18 mouse cellular contexts compared by ENCODE assay signal in the genomic region with DNA sequence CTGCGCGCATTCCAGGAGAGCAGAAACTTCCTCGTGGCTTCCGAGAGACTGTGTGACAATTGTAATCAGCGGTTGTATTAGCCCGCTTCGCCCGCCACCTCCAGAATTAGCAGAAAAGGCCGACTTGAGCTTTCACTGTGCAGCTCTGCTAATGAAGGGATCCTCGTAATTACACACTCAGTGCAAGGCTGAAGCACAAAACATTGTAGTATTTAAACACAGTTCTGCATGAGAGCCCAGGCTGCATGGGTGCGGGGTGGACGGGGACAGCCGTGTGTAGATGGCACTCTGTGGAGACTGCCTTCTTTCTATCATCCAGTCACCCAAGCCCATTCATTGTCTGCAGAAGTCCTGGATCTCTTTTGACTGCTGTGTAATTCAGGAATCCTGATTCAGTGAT.
DNase-seq lines count a peak whose midpoint lies in the region; ATAC-seq and TF ChIP-seq lines count a peak whose summit lies in the region.
"Had no signal": no experiment of that assay in that cellular context is flagged by ENCODE, and none has a peak within 500 bp of the region (broad histone marks: within the 10 kb centered on the region; RNA-seq: fewer than 3 reads in every experiment).

No protein-coding gene starts in this region.

- H3K9ac ChIP-seq in forebrain, embryonic 14.5 days (ENCODE audit: low read length), result no peak overlapping the region
- H3K9ac ChIP-seq in midbrain, embryonic 14.5 days (replicated peaks; ENCODE audit: low read length), result no peak overlapping the region
- H3K9ac ChIP-seq in midbrain, postnatal 0 days (replicated peaks; ENCODE audit: low read length, poor library complexity, severe bottlenecking), result no peak overlapping the region
- no peak overlapping the region for H3K9ac ChIP-seq in forebrain, postnatal 0 days
- H3K9ac ChIP-seq: embryonic facial prominence, embryonic 12.5 days; heart, embryonic 12.5 days; intestine, embryonic 15.5 days had no signal

- H3K9me3 ChIP-seq in forebrain, embryonic 14.5 days (replicated peaks; ENCODE audit: control insufficient read depth, low read length), result no peaks in the 10 kb centered on the region
- H3K9me3 ChIP-seq in forebrain, embryonic 10.5 days, result peaks cover 3% of the 10 kb centered on the region; the same call in 1 of the 2 replicates
- H3K9me3 ChIP-seq in midbrain, embryonic 14.5 days (ENCODE audit: control insufficient read depth, low read length), result no peaks in the 10 kb centered on the region
- no peaks in the 10 kb centered on the region for H3K9me3 ChIP-seq in midbrain, postnatal 0 days (ENCODE audit: low read length)
- H3K9me3 ChIP-seq in forebrain, postnatal 0 days (ENCODE audit: low read length), result no peaks in the 10 kb centered on the region
- H3K9me3 ChIP-seq: embryonic facial prominence, embryonic 12.5 days; heart, embryonic 12.5 days; intestine, embryonic 15.5 days had no signal

- no peak for ATAC-seq in forebrain, embryonic 14.5 days
- ATAC-seq in midbrain, embryonic 14.5 days (ENCODE audit: low FRiP score, low TSS enrichment), result no peak
- no peak for ATAC-seq in midbrain, postnatal 0 days (ENCODE audit: low FRiP score)
- ATAC-seq in forebrain, postnatal 0 days, result peak; percentile 21; the same call in 1 of the 2 replicates
- ATAC-seq: intestine, embryonic 15.5 days had no signal

- 0 out of 2 replicates have a peak, but pooled peaks cover 2% of the 10 kb centered on the region for H3K4me1 ChIP-seq in forebrain, embryonic 14.5 days (ENCODE audit: control insufficient read depth, insufficient read depth, low read length)
- peaks cover 26% of the 10 kb centered on the region for H3K4me1 ChIP-seq in forebrain, embryonic 10.5 days
- 0 out of 2 replicates have a peak, but pooled peaks cover 6% of the 10 kb centered on the region for H3K4me1 ChIP-seq in midbrain, embryonic 14.5 days (ENCODE audit: control insufficient read depth, insufficient read depth, low read length)
- no peaks in the 10 kb centered on the region for H3K4me1 ChIP-seq in midbrain, postnatal 0 days (ENCODE audit: insufficient read depth, low read length)
- H3K4me1 ChIP-seq in forebrain, postnatal 0 days (ENCODE audit: insufficient read depth), result no peaks in the 10 kb centered on the region
- H3K4me1 ChIP-seq: embryonic facial prominence, embryonic 12.5 days; intestine, embryonic 15.5 days had no signal

- 27% methylated on average over 13 of the region's 13 CpGs for WGBS in forebrain, embryonic 14.5 days
- WGBS in forebrain, embryonic 10.5 days, result 69% methylated on average over 13 of the region's 13 CpGs
- whole genome bisulfite sequencing in midbrain, embryonic 14.5 days, result 63% methylated on average over 13 of the region's 13 CpGs
- WGBS in midbrain, postnatal 0 days, result 63% methylated on average over 13 of the region's 13 CpGs
- 28% methylated on average over 13 of the region's 13 CpGs for WGBS in forebrain, postnatal 0 days

- TF ChIP-seq CTCF in midbrain, postnatal 0 days (IDR thresholded peaks at IDR 0.05), result no peak
- TF ChIP-seq CTCF in forebrain, postnatal 0 days (IDR thresholded peaks at IDR 0.05; ENCODE audit: low read depth), result no peak

- no peak overlapping the region for H3K4me2 ChIP-seq in forebrain, embryonic 14.5 days (ENCODE audit: low read length)
- H3K4me2 ChIP-seq in midbrain, embryonic 14.5 days (ENCODE audit: low read length), result no peak overlapping the region
- H3K4me2 ChIP-seq in midbrain, postnatal 0 days (ENCODE audit: low read depth, low read length, poor library complexity, severe bottlenecking), result no peak overlapping the region
- no peak overlapping the region for H3K4me2 ChIP-seq in forebrain, postnatal 0 days (ENCODE audit: low read depth)
- H3K4me2 ChIP-seq: embryonic facial prominence, embryonic 12.5 days; heart, embryonic 12.5 days; intestine, embryonic 15.5 days had no signal

- no peak overlapping the region for H3K4me3 ChIP-seq in forebrain, embryonic 14.5 days (ENCODE audit: low read depth, low read length)
- H3K4me3 ChIP-seq in forebrain, embryonic 10.5 days, result no peak overlapping the region
- no peak overlapping the region for H3K4me3 ChIP-seq in midbrain, embryonic 14.5 days (replicated peaks; ENCODE audit: low read depth, low read length)
- H3K4me3 ChIP-seq in midbrain, postnatal 0 days (ENCODE audit: low read depth, low read length), result no peak overlapping the region
- no peak overlapping the region for H3K4me3 ChIP-seq in forebrain, postnatal 0 days (ENCODE audit: low read depth, low read length)
- H3K4me3 ChIP-seq: embryonic facial prominence, embryonic 12.5 days; heart, embryonic 12.5 days; hindbrain, embryonic 10.5 days; intestine, embryonic 15.5 days had no signal

- H3K27me3 ChIP-seq in forebrain, embryonic 14.5 days (replicated peaks; ENCODE audit: control insufficient read depth, insufficient read depth, low read length), result no peaks in the 10 kb centered on the region
- no peaks in the 10 kb centered on the region for H3K27me3 ChIP-seq in forebrain, embryonic 10.5 days (ENCODE audit: poor library complexity, severe bottlenecking)
- H3K27me3 ChIP-seq in midbrain, embryonic 14.5 days (ENCODE audit: control insufficient read depth, insufficient read depth, low read length), result no peaks in the 10 kb centered on the region
- H3K27me3 ChIP-seq in midbrain, postnatal 0 days (ENCODE audit: insufficient read depth, low read length), result no peaks in the 10 kb centered on the region
- H3K27me3 ChIP-seq in forebrain, postnatal 0 days (ENCODE audit: insufficient read depth, low read length), result no peaks in the 10 kb centered on the region
- H3K27me3 ChIP-seq: embryonic facial prominence, embryonic 12.5 days; intestine, embryonic 15.5 days had no signal

- peak; percentile 33 for DNase-seq in forebrain, embryonic 14.5 days (ENCODE audit: low spot score)
- no peak for DNase-seq in forebrain, embryonic 10.5 days (ENCODE audit: extremely low spot score, low spot score)
- DNase-seq in midbrain, embryonic 14.5 days, result peak; percentile 37
- DNase-seq in midbrain, postnatal 0 days (ENCODE audit: low spot score), result no peak
- peak; percentile 68 for DNase-seq in brain, adult 2 months (ENCODE audit: low read depth, low spot score)
- no peak for DNase-seq in forebrain, postnatal 0 days
- no peak for DNase-seq in gastrocnemius, postnatal 25 days
- DNase-seq: adrenal gland, adult 2 months; adrenal gland, postnatal 25 days; cerebellum, adult 11 months; cerebellum, adult 9-10 months; cerebellum, postnatal 25 days; gastrocnemius, postnatal 14 days; kidney, adult 18-20 months had no signal

- H3K27ac ChIP-seq in forebrain, embryonic 14.5 days (ENCODE audit: low read depth, low read length), result no peak overlapping the region; the same call in 1 of the 2 replicates
- no peak overlapping the region for H3K27ac ChIP-seq in forebrain, embryonic 10.5 days
- H3K27ac ChIP-seq in midbrain, embryonic 14.5 days (replicated peaks; ENCODE audit: low read depth, low read length), result no peak overlapping the region
- H3K27ac ChIP-seq in midbrain, postnatal 0 days (ENCODE audit: low read depth, low read length), result no peak overlapping the region
- no peak overlapping the region for H3K27ac ChIP-seq in forebrain, postnatal 0 days (ENCODE audit: low read depth, low read length)
- H3K27ac ChIP-seq: embryonic facial prominence, embryonic 12.5 days; hindbrain, embryonic 10.5 days; intestine, embryonic 15.5 days had no signal

- H3K36me3 ChIP-seq in forebrain, embryonic 14.5 days (ENCODE audit: control insufficient read depth, insufficient read depth, low read length), result no peaks in the 10 kb centered on the region
- H3K36me3 ChIP-seq in forebrain, embryonic 10.5 days (replicated peaks), result no peaks in the 10 kb centered on the region
- no peaks in the 10 kb centered on the region for H3K36me3 ChIP-seq in midbrain, embryonic 14.5 days (ENCODE audit: control insufficient read depth, insufficient read depth, low read length)
- no peaks in the 10 kb centered on the region for H3K36me3 ChIP-seq in midbrain, postnatal 0 days (ENCODE audit: insufficient read depth, low read length)
- no peaks in the 10 kb centered on the region for H3K36me3 ChIP-seq in forebrain, postnatal 0 days (ENCODE audit: insufficient read depth)
- H3K36me3 ChIP-seq: embryonic facial prominence, embryonic 12.5 days; heart, embryonic 12.5 days; hindbrain, embryonic 10.5 days; intestine, embryonic 15.5 days had no signal

Comparison
In these comparisons a context has a peak if more than half of its experiments do, and no peak if none do; other contexts are left out.
1. DNase-seq: peak in forebrain, embryonic 14.5 days (single experiment), midbrain, embryonic 14.5 days (single experiment) and brain, adult 2 months (single experiment); none in forebrain, embryonic 10.5 days (single experiment), midbrain, postnatal 0 days (single experiment), forebrain, postnatal 0 days (single experiment) and gastrocnemius, postnatal 25 days (single experiment).